Mouse (Mus musculus): Measurements from ENCODE around the gene Cntn2.

DNA sequence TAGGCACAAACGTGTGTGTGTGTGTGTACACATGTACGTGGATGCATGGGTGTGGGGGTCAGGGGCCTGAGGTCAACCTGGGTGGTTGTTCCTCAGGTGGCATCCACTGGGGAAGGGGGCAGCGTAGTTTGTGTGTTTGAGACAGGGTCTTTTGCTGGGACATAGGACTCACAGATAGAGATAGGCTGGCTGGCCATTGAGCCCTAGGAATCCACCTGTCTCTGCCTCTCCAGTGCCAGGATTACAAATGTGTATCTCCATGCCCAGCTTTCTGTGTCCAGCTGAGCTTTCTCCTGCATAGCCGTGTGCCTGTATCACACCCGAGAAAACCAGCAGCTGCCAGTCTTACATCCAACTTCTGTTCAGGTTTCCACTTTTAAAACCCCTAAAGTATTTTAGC, 33.3 kb downstream of the Cntn2 start:
- TF ChIP-seq CTCF (IDR thresholded peaks at IDR 0.05; ENCODE audit: insufficient read depth, low read length) (no peak), POLR2A (IDR thresholded peaks at IDR 0.05; ENCODE audit: borderline replicate concordance, extremely low read depth, low read depth, low read length) (no peak)

Data from lung, adult 2 months (tissue).